Mouse (Mus musculus): ENCODE measurements around the gene Setd5.

The Setd5 gene

GRCm38 (mm10) chr6:113054552-113055107 lies 22.5 kb upstream of the Setd5 start:
- DNase-seq (ENCODE audit: low read depth, low spot score) = no peak

GRCm38 (mm10) chr6:113060892-113061563 lies 16.1 kb upstream of the Setd5 start:
- no peak for DNase-seq (ENCODE audit: low read depth, low spot score)

GRCm38 (mm10) chr6:113062253-113062652 lies 14.9 kb upstream of the Setd5 start:
- DNase-seq (ENCODE audit: low read depth, low spot score) = no peak

- DNase-seq (ENCODE audit: low read depth, low spot score) = no peak
Observed at GRCm38 (mm10) chr6:113063363-113063762, 13.8 kb upstream of the Setd5 start.

DNA sequence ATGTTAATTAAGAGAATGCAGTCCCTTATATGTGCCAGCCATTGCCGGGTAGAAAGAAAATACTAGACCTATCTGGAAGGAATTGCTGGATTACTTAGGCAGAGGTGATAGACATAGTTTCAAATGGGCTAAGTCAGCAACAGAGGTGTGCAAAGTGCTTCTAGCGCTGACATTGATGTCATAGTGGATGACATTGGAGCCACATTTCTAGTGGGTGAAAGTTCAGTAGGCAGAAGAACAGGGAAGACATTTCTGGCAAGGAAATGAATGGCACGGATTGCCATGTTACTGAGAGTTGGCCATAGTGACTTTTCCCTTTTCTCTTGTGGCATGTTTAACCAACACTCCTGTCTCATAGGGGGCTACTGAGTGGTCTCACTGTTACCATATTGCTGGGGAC lies 12.0 kb upstream of the Setd5 start:
- DNase-seq (ENCODE audit: low read depth, low spot score) = no peak

DNA sequence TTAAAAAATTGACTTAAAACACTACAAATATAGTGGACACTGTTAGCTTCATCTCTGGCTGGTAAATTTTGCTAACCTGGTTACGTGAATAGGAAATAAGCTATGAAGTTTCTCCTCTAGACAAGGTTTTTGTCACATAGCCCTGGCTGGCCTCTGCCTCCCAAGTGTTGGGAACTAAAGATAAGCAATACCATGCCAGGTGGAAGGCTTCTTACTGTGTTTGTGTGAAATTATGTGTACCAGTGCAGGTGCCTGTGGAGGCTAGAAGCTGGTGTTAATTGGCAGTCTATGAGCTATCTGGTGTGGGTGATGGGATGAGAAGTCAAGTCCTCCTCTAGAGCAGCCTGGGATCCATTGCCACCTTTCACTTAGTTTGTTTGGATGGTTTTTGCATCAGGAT lies 8.0 kb upstream of the Setd5 start:
- no peak for DNase-seq (ENCODE audit: low read depth, low spot score)

DNA sequence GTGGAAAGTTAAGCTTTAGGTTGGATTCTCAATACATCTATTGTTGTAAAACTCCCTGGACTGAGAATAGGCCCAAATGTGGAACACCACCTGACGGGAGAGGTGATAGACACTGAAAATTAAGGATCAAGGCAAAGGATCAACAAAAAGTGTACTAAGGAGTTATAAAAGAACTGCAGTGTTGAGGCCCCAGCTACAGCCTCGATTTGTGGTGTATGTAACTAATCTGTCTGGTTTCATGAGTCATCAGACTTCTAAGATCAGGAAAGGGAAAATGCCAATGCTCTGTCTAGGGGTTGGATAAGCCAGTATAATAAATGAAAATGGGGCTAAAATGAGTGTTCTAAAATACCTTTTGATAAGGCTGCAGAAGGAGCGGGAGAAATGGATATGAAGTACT lies 1.9 kb upstream of the Setd5 start:
- peak; percentile 25 for DNase-seq (ENCODE audit: low read depth, low spot score)

GRCm38 (mm10) chr6:113076012-113076685 lies 1.0 kb upstream of the Setd5 start:
- peak; percentile 99 for DNase-seq (ENCODE audit: low read depth, low spot score)

- DNase-seq (ENCODE audit: low read depth, low spot score) = peak; percentile 49
Observed at GRCm38 (mm10) chr6:113077569-113078030, 435 bp downstream of the Setd5 start.

- DNase-seq (ENCODE audit: low read depth, low spot score) = peak; percentile 74
Observed at GRCm38 (mm10) chr6:113078031-113078721, 1.0 kb downstream of the Setd5 start.

DNA sequence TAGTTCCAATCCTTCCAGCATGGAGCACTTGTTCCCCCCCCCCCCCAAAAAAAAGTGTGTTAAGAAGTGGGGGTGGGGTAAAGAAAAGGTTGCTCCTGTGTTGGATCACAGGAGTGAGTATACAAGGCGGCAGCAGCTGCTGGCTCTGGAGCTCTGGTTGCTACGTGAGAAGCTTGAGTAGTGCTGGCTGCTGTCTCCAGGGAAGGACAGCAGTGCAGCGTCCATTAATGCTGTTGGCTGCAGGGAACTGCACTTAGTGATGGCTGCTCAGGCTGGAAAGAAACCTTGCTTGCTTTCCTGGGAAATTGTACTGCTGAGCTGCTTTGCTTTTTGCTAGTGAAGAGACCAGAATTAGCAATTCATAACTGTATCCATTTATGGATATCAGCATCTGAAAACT lies 2.3 kb downstream of the Setd5 start:
- peak; percentile 42 for DNase-seq (ENCODE audit: low read depth, low spot score)

GRCm38 (mm10) chr6:113082229-113082628 lies 5.1 kb downstream of the Setd5 start:
- DNase-seq (ENCODE audit: low read depth, low spot score) = peak; percentile 62

GRCm38 (mm10) chr6:113084590-113084989 lies 7.4 kb downstream of the Setd5 start:
- DNase-seq (ENCODE audit: low read depth, low spot score) = no peak

GRCm38 (mm10) chr6:113093206-113093605 lies 16.0 kb downstream of the Setd5 start:
- no peak for DNase-seq (ENCODE audit: low read depth, low spot score)

DNA sequence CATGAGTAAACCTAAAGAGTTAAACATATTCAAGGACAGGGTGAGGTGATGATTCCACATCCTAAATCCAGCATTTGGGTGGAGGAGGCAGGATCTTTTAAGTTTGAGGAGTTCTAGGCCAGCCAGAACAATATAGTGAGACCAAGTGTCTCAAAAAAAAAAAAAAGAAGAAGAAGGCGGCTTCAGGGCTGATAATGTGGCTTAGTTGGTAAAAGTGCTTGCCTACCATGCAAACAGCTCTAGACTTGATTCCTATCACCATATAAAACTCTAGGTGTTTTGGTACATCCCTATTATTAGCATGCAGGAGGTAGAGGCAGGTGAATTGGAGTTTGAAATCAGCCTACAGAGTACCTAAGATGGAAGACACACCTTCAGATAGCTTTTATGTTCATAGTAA lies 18.4 kb downstream of the Setd5 start:
- DNase-seq (ENCODE audit: low read depth, low spot score) = no peak

GRCm38 (mm10) chr6:113097662-113098061 lies 20.5 kb downstream of the Setd5 start:
- DNase-seq (ENCODE audit: low read depth, low spot score) = peak; percentile 45

DNA sequence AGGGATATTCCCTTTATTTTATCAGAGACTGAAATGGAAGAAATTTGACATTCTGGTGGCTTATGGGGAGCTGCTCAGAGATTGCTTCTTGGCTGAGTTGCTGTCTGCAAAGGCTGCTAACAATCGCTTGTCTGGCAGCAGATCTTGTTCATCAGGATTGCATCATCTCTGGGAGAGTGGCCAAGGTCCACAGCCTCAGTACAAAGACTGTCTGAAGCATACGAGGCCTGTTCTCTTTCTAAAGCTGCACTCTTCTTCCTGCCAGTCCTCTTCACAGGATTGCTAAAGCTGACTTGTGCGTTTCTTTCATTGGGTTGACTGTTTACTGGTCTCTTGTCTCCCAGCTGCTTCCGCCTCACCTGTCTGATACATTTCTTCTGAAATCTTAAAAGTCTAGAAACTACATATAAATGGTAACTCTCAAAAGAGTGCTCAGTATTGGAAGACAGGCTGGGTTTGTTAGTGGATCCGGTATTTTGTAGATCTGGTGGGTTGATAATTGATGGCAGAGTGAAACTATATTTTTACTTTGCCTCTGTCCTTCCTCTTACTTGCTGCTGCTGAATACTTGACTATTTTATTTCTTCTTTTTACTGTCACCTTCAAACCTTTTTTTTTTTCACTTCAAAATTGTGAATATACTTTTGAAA lies 22.6 kb downstream of the Setd5 start:
- DNase-seq (ENCODE audit: low read depth, low spot score) = peak; percentile 60

DNA sequence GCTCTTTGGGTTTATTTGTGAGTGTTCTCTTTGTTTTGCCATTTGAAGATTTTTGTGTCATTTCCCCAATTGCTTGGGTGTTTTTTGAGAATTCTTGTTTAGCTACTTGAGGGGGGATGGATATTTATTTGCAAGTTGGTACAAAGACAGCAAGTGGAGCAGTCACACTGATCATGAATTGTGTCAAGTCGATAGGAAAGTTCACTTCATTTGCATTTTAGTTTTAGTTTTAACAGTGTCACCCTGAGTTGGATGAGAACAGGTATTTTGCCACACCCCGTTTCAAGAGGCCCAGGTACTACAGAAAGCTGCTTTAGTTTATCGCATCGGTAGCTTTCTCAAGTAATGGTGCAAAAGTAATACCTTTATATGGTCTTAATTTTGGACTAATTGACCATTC lies 25.4 kb downstream of the Setd5 start:
- DNase-seq (ENCODE audit: low read depth, low spot score) = no peak

DNA sequence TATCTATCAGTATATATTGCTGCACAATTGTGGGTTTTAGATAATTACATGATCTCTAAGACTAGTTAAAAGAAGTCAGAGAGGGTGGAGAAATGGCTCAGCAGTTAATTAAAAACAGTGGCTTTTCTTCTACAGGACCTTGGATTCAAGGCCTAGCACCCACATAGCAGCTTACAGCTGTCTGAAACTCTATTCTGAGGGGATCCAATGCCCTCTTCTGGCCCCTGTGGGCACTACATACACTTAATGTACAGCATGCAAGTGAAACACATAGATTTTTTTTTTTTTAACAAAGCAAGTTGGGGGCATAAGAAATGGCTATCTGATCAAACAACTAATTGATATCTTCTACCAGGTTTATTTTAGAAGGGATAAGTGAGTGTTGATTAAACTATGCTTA lies 26.6 kb downstream of the Setd5 start:
- peak; percentile 81 for DNase-seq (ENCODE audit: low read depth, low spot score)

DNA sequence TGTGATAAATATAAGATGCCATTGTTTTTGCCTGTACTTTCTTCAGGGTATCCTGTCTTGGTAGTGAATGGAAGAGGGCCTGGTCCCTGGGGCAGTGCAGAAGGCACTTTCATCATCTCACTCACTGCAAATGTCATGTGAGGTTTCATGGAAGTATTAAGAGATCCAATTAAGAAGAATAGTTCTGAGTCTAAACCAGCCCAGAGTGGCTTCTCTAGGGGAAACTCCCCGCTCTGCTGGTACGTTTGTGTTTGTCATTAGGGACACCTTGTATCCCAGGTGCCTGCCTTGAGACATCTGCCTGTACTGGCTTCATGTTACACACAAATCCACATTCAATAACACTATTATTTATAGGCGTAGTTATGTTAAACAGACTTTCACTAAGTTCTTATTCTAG lies 32.2 kb downstream of the Setd5 start:
- DNase-seq (ENCODE audit: low read depth, low spot score) = no peak

DNA sequence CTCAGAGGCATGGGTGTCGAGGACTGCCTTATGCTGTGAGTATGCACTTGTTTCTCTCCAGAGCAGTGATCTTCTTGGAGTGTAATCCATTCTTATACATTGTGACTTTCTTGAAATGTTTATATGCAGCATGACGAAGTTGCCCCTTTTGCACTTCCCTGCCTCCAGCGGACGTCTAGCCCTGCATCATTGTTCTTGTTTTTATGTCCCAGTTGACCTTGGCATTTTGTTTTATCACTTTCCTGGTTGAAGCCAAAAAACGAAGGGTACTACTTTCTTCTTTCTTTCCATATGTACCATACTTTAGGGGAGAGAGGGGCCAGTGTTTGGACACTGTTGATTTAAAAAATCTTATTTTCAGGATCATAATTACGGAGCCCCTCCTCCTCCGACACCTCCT lies 32.8 kb downstream of the Setd5 start:
- DNase-seq (ENCODE audit: low read depth, low spot score) = no peak

DNA sequence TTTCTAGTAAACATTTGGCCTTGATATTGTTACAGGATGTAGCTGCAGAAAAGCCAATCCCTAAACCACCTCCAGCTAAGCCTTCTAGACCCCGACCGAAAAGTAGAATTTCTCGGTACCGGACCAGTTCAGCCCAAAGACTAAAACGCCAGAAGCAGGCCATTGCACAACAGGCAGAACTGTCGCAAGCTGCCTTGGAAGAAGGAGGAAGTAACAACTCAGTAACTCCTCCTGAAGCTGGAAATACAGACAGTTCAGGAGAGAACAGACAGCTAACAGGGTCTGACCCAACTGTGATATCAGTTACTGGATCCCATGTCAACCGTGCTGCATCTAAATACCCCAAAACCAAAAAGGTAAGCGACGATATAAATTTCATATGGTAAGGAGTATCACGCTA lies 43.6 kb downstream of the Setd5 start:
- no peak for DNase-seq (ENCODE audit: low read depth, low spot score)
